Mouse (Mus musculus): ENCODE data around the gene H2-D1.
"Not testable (repeated sequence)": the region's sequence is repeated elsewhere in the genome, so short reads cannot be mapped to it uniquely, and the experiment has no call there.

The H2-D1 gene

GRCm38 (mm10) chr17:35304478-35304877 is 41.9 kb downstream of the H2-D1 start:
- no peak for DNase-seq (ENCODE audit: low spot score)

- not testable (repeated sequence) for DNase-seq (ENCODE audit: low spot score)
Observed at GRCm38 (mm10) chr17:35304921-35305320, 42.4 kb downstream of the H2-D1 start.

Data from layer of hippocampus, adult 9-10 months (tissue).